ENCODE assay signal across 9 mouse cellular contexts in genomic region chr12:55199799-55200198, GRCm38 (mm10). TPM values are rescaled to one million over a fixed set of nuclear protein-coding genes. Genes with fewer than 3 reads are reported as not detected.
A peak's percentile ranks its signal among the peaks of the same experiment; 100 is the strongest.
DNase-seq lines count a peak whose midpoint lies in the region; ATAC-seq and TF ChIP-seq lines count a peak whose summit lies in the region.
"Not testable (repeated sequence)": the region's sequence is repeated elsewhere in the genome, so short reads cannot be mapped to it uniquely, and the experiment has no call there.
"Had no signal": no experiment of that assay in that cellular context is flagged by ENCODE, and none has a peak within 500 bp of the region (broad histone marks: within the 10 kb centered on the region; RNA-seq: fewer than 3 reads in every experiment).

No protein-coding gene starts in this region.

- DNase-seq in Patski (ENCODE audit: low read depth, low spot score); hindbrain, postnatal 0 days (ENCODE audit: low spot score); lung, embryonic 14.5 days: not testable (repeated sequence)

- POLR2A ChIA-PET in Patski (lab: Charles Lee) = not testable (repeated sequence)

- not testable (repeated sequence) for TF ChIP-seq CTCF in Patski (IDR thresholded peaks at IDR 0.05); hindbrain, postnatal 0 days (IDR thresholded peaks at IDR 0.05; ENCODE audit: low read depth); lung, embryonic 14.5 days (IDR thresholded peaks at IDR 0.05; ENCODE audit: low read depth)

- H3K4me2 ChIP-seq in forebrain, embryonic 12.5 days; heart, embryonic 14.5 days (ENCODE audit: low read length); hindbrain, postnatal 0 days (ENCODE audit: low read depth, low read length); limb, embryonic 12.5 days; lung, embryonic 14.5 days; midbrain, embryonic 15.5 days; stomach, embryonic 15.5 days: not testable (repeated sequence)

- H3K4me1 ChIP-seq in forebrain, embryonic 12.5 days; heart, embryonic 14.5 days (ENCODE audit: control insufficient read depth in 2 of 2, insufficient read depth in 2 of 2, low read length in 2 of 2); hindbrain, postnatal 0 days (ENCODE audit: insufficient read depth, low read length); limb, embryonic 12.5 days (replicated peaks); lung, embryonic 14.5 days (ENCODE audit: insufficient read depth); midbrain, embryonic 15.5 days; stomach, embryonic 15.5 days: not testable (repeated sequence)

- H3K4me3 ChIP-seq in forebrain, embryonic 12.5 days (replicated peaks); heart, embryonic 14.5 days (ENCODE audit: control insufficient read depth in 1 of 2, insufficient read depth in 1 of 2, low read depth in 1 of 2, low read length in 2 of 2); hindbrain, postnatal 0 days (ENCODE audit: low read length); limb, embryonic 12.5 days (replicated peaks); lung, embryonic 14.5 days (ENCODE audit: low read depth, low read length); midbrain, embryonic 15.5 days; stomach, embryonic 15.5 days (replicated peaks): not testable (repeated sequence)

- in situ Hi-C loops in Patski (cut with MboI; ENCODE audit: low pct_unique_long_range_greater_than_20kb) = not testable (repeated sequence)

- peak; percentile 21 for ATAC-seq in Patski
- peak; percentile 67 for ATAC-seq in forebrain, embryonic 12.5 days (ENCODE audit: low FRiP score)
- ATAC-seq in heart, embryonic 14.5 days (ENCODE audit: insufficient number of reproducible peaks, insufficient read depth, low FRiP score, low read depth) = peak; percentile 54
- ATAC-seq in hindbrain, postnatal 0 days = peak; percentile 46
- ATAC-seq in limb, embryonic 12.5 days (ENCODE audit: insufficient number of reproducible peaks, insufficient read depth, low FRiP score, low TSS enrichment, low read depth) = 0 out of 2 replicates have a peak, but pooled peaks have one; percentile 17
- ATAC-seq in lung, embryonic 14.5 days (ENCODE audit: insufficient read depth) = peak; percentile 55
- ATAC-seq in midbrain, embryonic 15.5 days (replicated peaks) = peak; percentile 78
- ATAC-seq in stomach, embryonic 15.5 days (ENCODE audit: insufficient read depth, low FRiP score, low read depth) = peak; percentile 33

- CTCF ChIA-PET in Patski (lab: Charles Lee) = not testable (repeated sequence)

- not testable (repeated sequence) for H3K27me3 ChIP-seq in Patski; forebrain, embryonic 12.5 days; heart, embryonic 14.5 days (ENCODE audit: control insufficient read depth, insufficient read depth, low read length); hindbrain, postnatal 0 days (ENCODE audit: insufficient read depth, low read length); limb, embryonic 12.5 days; lung, embryonic 14.5 days (ENCODE audit: insufficient read depth, low read length); midbrain, embryonic 15.5 days (replicated peaks); stomach, embryonic 15.5 days (replicated peaks)

- WGBS in forebrain, embryonic 12.5 days = no CpG with 5 or more reads among the region's 18 CpGs
- no CpG with 5 or more reads among the region's 18 CpGs for WGBS in heart, embryonic 14.5 days
- WGBS in hindbrain, postnatal 0 days = no CpG with 5 or more reads among the region's 18 CpGs
- WGBS in limb, embryonic 12.5 days = no CpG with 5 or more reads among the region's 18 CpGs
- no CpG with 5 or more reads among the region's 18 CpGs for WGBS in lung, embryonic 14.5 days
- WGBS in midbrain, embryonic 15.5 days = no CpG with 5 or more reads among the region's 18 CpGs
- no CpG with 5 or more reads among the region's 18 CpGs for WGBS in stomach, embryonic 15.5 days

- H3K36me3 ChIP-seq in forebrain, embryonic 12.5 days (replicated peaks); heart, embryonic 14.5 days (ENCODE audit: control insufficient read depth, insufficient read depth, low read length); hindbrain, postnatal 0 days (ENCODE audit: insufficient read depth, low read length); limb, embryonic 12.5 days; lung, embryonic 14.5 days (ENCODE audit: insufficient read depth); midbrain, embryonic 15.5 days (replicated peaks); stomach, embryonic 15.5 days: not testable (repeated sequence)

- not testable (repeated sequence) for H3K9me3 ChIP-seq in forebrain, embryonic 12.5 days; heart, embryonic 14.5 days (ENCODE audit: control insufficient read depth, low read length); hindbrain, postnatal 0 days (ENCODE audit: low read length); limb, embryonic 12.5 days; lung, embryonic 14.5 days (ENCODE audit: low read depth, low read length); midbrain, embryonic 15.5 days; stomach, embryonic 15.5 days

- not testable (repeated sequence) for H3K27ac ChIP-seq in forebrain, embryonic 12.5 days; heart, embryonic 14.5 days (replicated peaks in 1 of 2; ENCODE audit: control insufficient read depth in 1 of 2, insufficient read depth in 1 of 2, low read depth in 2 of 2, low read length in 2 of 2); hindbrain, postnatal 0 days; limb, embryonic 12.5 days; lung, embryonic 14.5 days (ENCODE audit: low read depth); midbrain, embryonic 15.5 days; stomach, embryonic 15.5 days

- H3K9ac ChIP-seq in forebrain, embryonic 12.5 days; heart, embryonic 14.5 days (ENCODE audit: low read length); hindbrain, postnatal 0 days (replicated peaks; ENCODE audit: low read length); limb, embryonic 12.5 days (replicated peaks); lung, embryonic 14.5 days; midbrain, embryonic 15.5 days; stomach, embryonic 15.5 days: not testable (repeated sequence)

RNA-seq across cellular contexts. Expression of gene 1700047I17Rik2, which starts 0.4 kb away (rescaled TPM):
- polyA plus RNA-seq in Patski (2021) = not detected
- polyA plus RNA-seq in forebrain, embryonic 12.5 days (2016; fragmentation: Nextera tagmentation; extraction: Ambion mirVana) = 0.86 TPM in 1 of 2 replicates, not detected in the other
- 0.44 and 1.1 TPM in 2 replicates for polyA plus RNA-seq in heart, embryonic 14.5 days (2014; fragmentation: Nextera tagmentation; extraction: Ambion mirVana)
- total RNA-seq in hindbrain, postnatal 0 days (2014; rRNA removed) = not detected in 2 replicates
- not detected in 2 replicates for polyA plus RNA-seq in hindbrain, postnatal 0 days (2015; fragmentation: Nextera tagmentation; extraction: Ambion mirVana)
- polyA plus RNA-seq in limb, embryonic 12.5 days (2016; fragmentation: Nextera tagmentation; extraction: Ambion mirVana) = 2.2 and 5.1 TPM in 2 replicates
- 1.7 and 3.0 TPM in 2 replicates for polyA plus RNA-seq in lung, embryonic 14.5 days (2014; fragmentation: Nextera tagmentation; extraction: Ambion mirVana)
- not detected in 2 replicates for polyA plus RNA-seq in midbrain, embryonic 15.5 days (2015; fragmentation: Nextera tagmentation; extraction: Ambion mirVana)
- polyA plus RNA-seq in stomach, embryonic 15.5 days (2015; fragmentation: Nextera tagmentation; extraction: Ambion mirVana) = 3.1 TPM in 1 of 2 replicates, not detected in the other
- polyA plus RNA-seq: thymus, adult 2 months had no signal

RNA-seq across cellular contexts. Expression of gene Srp54c, which starts 30.2 kb away (rescaled TPM):
- 45.6 TPM for polyA plus RNA-seq in Patski (2021)
- polyA plus RNA-seq in forebrain, embryonic 12.5 days (2016; fragmentation: Nextera tagmentation; extraction: Ambion mirVana) = 74.9 and 79.2 TPM in 2 replicates
- 58.4 and 58.9 TPM in 2 replicates for polyA plus RNA-seq in heart, embryonic 14.5 days (2014; fragmentation: Nextera tagmentation; extraction: Ambion mirVana)
- total RNA-seq in hindbrain, postnatal 0 days (2014; rRNA removed) = 31.3 and 31.6 TPM in 2 replicates
- polyA plus RNA-seq in hindbrain, postnatal 0 days (2015; fragmentation: Nextera tagmentation; extraction: Ambion mirVana) = 77.9 and 82.1 TPM in 2 replicates
- 71.0 and 75.7 TPM in 2 replicates for polyA plus RNA-seq in limb, embryonic 12.5 days (2016; fragmentation: Nextera tagmentation; extraction: Ambion mirVana)
- 65.5 and 72.7 TPM in 2 replicates for polyA plus RNA-seq in lung, embryonic 14.5 days (2014; fragmentation: Nextera tagmentation; extraction: Ambion mirVana)
- polyA plus RNA-seq in midbrain, embryonic 15.5 days (2015; fragmentation: Nextera tagmentation; extraction: Ambion mirVana) = 66.2 and 71.0 TPM in 2 replicates
- 73.1 and 83.6 TPM in 2 replicates for polyA plus RNA-seq in stomach, embryonic 15.5 days (2015; fragmentation: Nextera tagmentation; extraction: Ambion mirVana)

RNA-seq across cellular contexts. Expression of gene Srp54b, which starts 44.9 kb away (rescaled TPM):
- 37.6 TPM for polyA plus RNA-seq in Patski (2021)
- 60.5 and 62.2 TPM in 2 replicates for polyA plus RNA-seq in forebrain, embryonic 12.5 days (2016; fragmentation: Nextera tagmentation; extraction: Ambion mirVana)
- 46.1 and 53.0 TPM in 2 replicates for polyA plus RNA-seq in heart, embryonic 14.5 days (2014; fragmentation: Nextera tagmentation; extraction: Ambion mirVana)
- total RNA-seq in hindbrain, postnatal 0 days (2014; rRNA removed) = 39.6 and 57.4 TPM in 2 replicates
- 71.0 and 71.4 TPM in 2 replicates for polyA plus RNA-seq in hindbrain, postnatal 0 days (2015; fragmentation: Nextera tagmentation; extraction: Ambion mirVana)
- polyA plus RNA-seq in limb, embryonic 12.5 days (2016; fragmentation: Nextera tagmentation; extraction: Ambion mirVana) = 59.0 and 67.3 TPM in 2 replicates
- 56.4 and 57.0 TPM in 2 replicates for polyA plus RNA-seq in lung, embryonic 14.5 days (2014; fragmentation: Nextera tagmentation; extraction: Ambion mirVana)
- 52.9 and 60.9 TPM in 2 replicates for polyA plus RNA-seq in midbrain, embryonic 15.5 days (2015; fragmentation: Nextera tagmentation; extraction: Ambion mirVana)
- 62.7 and 69.3 TPM in 2 replicates for polyA plus RNA-seq in stomach, embryonic 15.5 days (2015; fragmentation: Nextera tagmentation; extraction: Ambion mirVana)

Comparison
In these comparisons a context has a peak if more than half of its experiments do, and no peak if none do; other contexts are left out.
1. ATAC-seq: peak in every context shown above with its lines; median percentile 78 in midbrain, embryonic 15.5 days; 67 in forebrain, embryonic 12.5 days; 55 in lung, embryonic 14.5 days; 54 in heart, embryonic 14.5 days; 46 in hindbrain, postnatal 0 days; 33 in stomach, embryonic 15.5 days; 21 in Patski; 17 in limb, embryonic 12.5 days.